Mouse (Mus musculus) adrenal gland, adult 18-20 months (tissue): ENCODE measurements around the gene Nlrc4. TPM values are rescaled to one million over a fixed set of nuclear protein-coding genes. Genes with fewer than 3 reads are reported as not detected.

Experiments used
- total RNA-seq, 2 experiments: library from RNA; stranded (reverse); gene quantifications; 1 replicate in 1 of 2; 2 replicates in 1 of 2; pipeline ENCODE4 v1.2.3; 2021

Nlrc4 gene
- total RNA-seq, 2 experiments from 2014 or later: 0.36 to 0.58 TPM

Other genes starting within 250 kb of the Nlrc4 start
- gene Memo1, start 163.6 kb downstream of the Nlrc4 start, total RNA-seq: 100 to 1,000 TPM in 1 of 2 experiments, 10 to 100 TPM in 1; 76.5 to 101 TPM
- 10 to 100 TPM; 70.1 to 77.2 TPM for gene Dpy30, start 135.2 kb downstream of the Nlrc4 start, total RNA-seq
- gene Spast, start 120.2 kb downstream of the Nlrc4 start, total RNA-seq: 10 to 100 TPM; 28.6 to 30.5 TPM
- 10 to 100 TPM; 24.4 to 24.9 TPM for gene Slc30a6, start 63.5 kb downstream of the Nlrc4 start, total RNA-seq
- 100 to 1,000 TPM; 105 to 120 TPM for gene Yipf4, start 30.4 kb upstream of the Nlrc4 start, total RNA-seq
- 10 to 100 TPM; 93.5 to 99.0 TPM for gene Birc6, start 69.2 kb upstream of the Nlrc4 start, total RNA-seq